Mouse (Mus musculus): ENCODE results near the gene Cish.

The Cish gene

DNA sequence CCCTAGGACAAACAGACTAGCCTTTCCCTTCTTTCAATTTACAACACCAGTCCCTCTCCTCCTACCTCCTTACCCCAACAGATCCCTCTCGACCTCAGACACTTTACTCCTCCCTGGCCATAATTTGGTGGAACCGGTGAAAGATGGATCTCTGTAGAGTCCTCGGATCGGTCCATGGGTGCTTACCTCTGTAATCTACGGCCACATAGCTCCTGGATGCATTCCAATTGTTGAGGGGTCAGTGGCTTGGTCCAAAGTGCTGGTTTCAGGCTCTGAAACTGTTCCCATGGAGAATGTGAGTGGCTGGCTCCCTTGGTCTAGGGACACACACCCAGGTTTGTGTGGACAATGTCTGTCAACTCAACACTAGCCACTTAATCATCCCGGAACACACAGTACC lies 40.6 kb downstream of the Cish start:
- H3K4me1 ChIP-seq (replicated peaks; ENCODE audit: low read depth, low read length), result peaks cover 40% of the 10 kb centered on the region
- H3K9me3 ChIP-seq (ENCODE audit: low read length), result no peaks in the 10 kb centered on the region
- H3K36me3 ChIP-seq (ENCODE audit: insufficient read depth, low read length), result peaks cover 48% of the 10 kb centered on the region
- H3K27me3 ChIP-seq (ENCODE audit: insufficient read depth, low read length), result peaks cover 5% of the 10 kb centered on the region
- TF ChIP-seq NANOG (IDR thresholded peaks at IDR 0.05; ENCODE audit: borderline replicate concordance, low read length) (no peak), POU5F1 (IDR thresholded peaks at IDR 0.05; ENCODE audit: borderline replicate concordance, low read length) (no peak), CTCF (conservative IDR thresholded peaks at IDR 0.05; ENCODE audit: low read length) (no peak)
- H3K4me3 ChIP-seq (replicated peaks; ENCODE audit: low read length), result no peak overlapping the region

DNA sequence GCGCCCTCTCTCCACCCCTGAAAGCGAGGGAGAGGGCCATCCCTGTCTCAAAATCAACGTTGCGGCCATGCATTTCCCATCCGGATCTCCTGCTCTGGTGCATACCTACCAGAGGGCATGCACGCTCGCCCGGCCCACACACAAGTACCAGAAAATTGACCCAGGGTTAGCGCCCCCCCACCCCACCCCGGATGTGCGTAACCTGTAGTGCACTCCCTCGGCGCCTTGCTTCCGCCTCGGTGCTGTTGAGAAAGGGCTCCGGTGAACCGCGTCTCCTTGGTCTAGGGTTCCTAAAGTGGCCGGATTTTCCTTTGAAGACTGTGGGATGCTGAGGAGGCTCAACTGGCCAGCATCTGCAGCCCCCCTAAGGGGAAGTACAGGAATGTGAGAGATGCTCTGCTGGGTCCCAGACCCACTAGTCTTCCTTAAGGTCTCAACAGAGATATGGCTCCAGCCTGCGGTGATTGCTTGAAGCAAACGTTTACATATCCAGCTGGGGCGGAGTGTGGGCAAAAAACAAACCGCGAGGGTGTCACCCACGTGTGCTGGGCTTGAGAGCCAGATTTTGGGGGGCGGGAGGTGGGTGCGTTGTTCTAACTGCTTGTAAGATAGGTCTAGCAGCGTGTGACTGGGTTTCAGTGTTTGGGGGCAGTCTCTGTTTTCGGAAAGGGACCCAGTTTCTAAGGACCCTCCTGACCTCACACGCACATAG lies 42.5 kb downstream of the Cish start, which contains the start of gene Hemk1:
TSS of gene Hemk1 (minus strand) at position 179 of the 712 bp plus-strand sequence.
- no peaks in the 10 kb centered on the region for H3K9me3 ChIP-seq (ENCODE audit: low read length)
- H3K4me3 ChIP-seq (replicated peaks; ENCODE audit: low read length), result peak within 1 kb of the TSS; percentile 88
- H3K27me3 ChIP-seq (ENCODE audit: insufficient read depth, low read length), result peaks cover 21% of the 10 kb centered on the region
- H3K36me3 ChIP-seq (ENCODE audit: insufficient read depth, low read length), result peaks cover 29% of the 10 kb centered on the region
- H3K4me1 ChIP-seq (replicated peaks; ENCODE audit: low read depth, low read length), result peaks cover 40% of the 10 kb centered on the region
- TF ChIP-seq CTCF (conservative IDR thresholded peaks at IDR 0.05; ENCODE audit: low read length) (no peak), NANOG (IDR thresholded peaks at IDR 0.05; ENCODE audit: borderline replicate concordance, low read length) (no peak)

GRCm38 (mm10) chr9:107340267-107340859 lies 44.5 kb downstream of the Cish start, which contains the start of gene 6430571L13Rik:
TSS of gene 6430571L13Rik (plus strand) at chr9:107340602.
- Histone ChIP-seq H3K4me3 (replicated peaks; ENCODE audit: low read length) (peak within 1 kb of the TSS; percentile 77), H3K27me3 (ENCODE audit: insufficient read depth, low read length) (peaks cover 31% of the 10 kb centered on the region), H3K4me1 (replicated peaks; ENCODE audit: low read depth, low read length) (peaks cover 40% of the 10 kb centered on the region), H3K36me3 (ENCODE audit: insufficient read depth, low read length) (peaks cover 8% of the 10 kb centered on the region), H3K9me3 (ENCODE audit: low read length) (no peaks in the 10 kb centered on the region)
- no peak for TF ChIP-seq NANOG (IDR thresholded peaks at IDR 0.05; ENCODE audit: borderline replicate concordance, low read length)
- no peak for TF ChIP-seq CTCF (conservative IDR thresholded peaks at IDR 0.05; ENCODE audit: low read length)
- TF ChIP-seq POU5F1 (IDR thresholded peaks at IDR 0.05; ENCODE audit: borderline replicate concordance, low read length), result no peak

GRCm38 (mm10) chr9:107340911-107341645 lies 45.3 kb downstream of the Cish start:
- peaks cover 3% of the 10 kb centered on the region; the same call in 1 of the 2 replicates for H3K36me3 ChIP-seq (ENCODE audit: insufficient read depth, low read length)
- peaks cover 31% of the 10 kb centered on the region for H3K27me3 ChIP-seq (ENCODE audit: insufficient read depth, low read length)
- H3K9me3 ChIP-seq (ENCODE audit: low read length), result no peaks in the 10 kb centered on the region
- H3K4me3 ChIP-seq (replicated peaks; ENCODE audit: low read length), result peak overlapping the region; percentile 77
- H3K4me1 ChIP-seq (replicated peaks; ENCODE audit: low read depth, low read length), result peaks cover 34% of the 10 kb centered on the region
- TF ChIP-seq NANOG (IDR thresholded peaks at IDR 0.05; ENCODE audit: borderline replicate concordance, low read length) (no peak), CTCF (conservative IDR thresholded peaks at IDR 0.05; ENCODE audit: low read length) (no peak), POU5F1 (IDR thresholded peaks at IDR 0.05; ENCODE audit: borderline replicate concordance, low read length) (no peak)

DNA sequence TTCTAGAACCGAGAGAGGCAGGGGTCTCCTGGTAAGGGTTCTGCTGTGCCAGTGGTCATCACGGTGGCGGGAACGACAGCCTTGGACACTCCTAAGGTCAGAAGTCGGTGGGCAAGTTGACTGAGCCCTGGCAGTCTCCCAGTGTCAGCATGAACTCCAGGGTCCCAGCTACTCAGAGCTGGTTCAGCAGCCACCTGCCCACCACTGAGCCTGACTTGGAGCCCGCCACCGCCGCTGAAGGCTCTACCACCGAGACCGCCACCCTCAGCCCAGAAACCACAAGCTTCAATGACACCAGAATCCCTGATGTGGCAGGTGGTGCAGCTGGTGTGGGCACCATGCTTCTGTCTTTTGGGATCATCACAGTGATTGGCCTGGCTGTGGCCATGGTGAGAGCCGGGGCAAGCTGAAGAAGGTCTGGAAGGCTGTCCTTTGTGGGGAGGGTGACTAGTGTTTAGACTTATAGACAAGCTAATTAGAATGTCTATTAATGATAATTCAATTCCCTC lies 46.4 kb downstream of the Cish start:
- no peaks in the 10 kb centered on the region for H3K36me3 ChIP-seq (ENCODE audit: insufficient read depth, low read length)
- TF ChIP-seq NANOG (IDR thresholded peaks at IDR 0.05; ENCODE audit: borderline replicate concordance, low read length) (no peak), CTCF (conservative IDR thresholded peaks at IDR 0.05; ENCODE audit: low read length) (no peak)
- H3K27me3 ChIP-seq (ENCODE audit: insufficient read depth, low read length), result peaks cover 34% of the 10 kb centered on the region
- no peak overlapping the region for H3K4me3 ChIP-seq (replicated peaks; ENCODE audit: low read length)
- H3K4me1 ChIP-seq (replicated peaks; ENCODE audit: low read depth, low read length), result peaks cover 26% of the 10 kb centered on the region
- no peaks in the 10 kb centered on the region for H3K9me3 ChIP-seq (ENCODE audit: low read length)

DNA sequence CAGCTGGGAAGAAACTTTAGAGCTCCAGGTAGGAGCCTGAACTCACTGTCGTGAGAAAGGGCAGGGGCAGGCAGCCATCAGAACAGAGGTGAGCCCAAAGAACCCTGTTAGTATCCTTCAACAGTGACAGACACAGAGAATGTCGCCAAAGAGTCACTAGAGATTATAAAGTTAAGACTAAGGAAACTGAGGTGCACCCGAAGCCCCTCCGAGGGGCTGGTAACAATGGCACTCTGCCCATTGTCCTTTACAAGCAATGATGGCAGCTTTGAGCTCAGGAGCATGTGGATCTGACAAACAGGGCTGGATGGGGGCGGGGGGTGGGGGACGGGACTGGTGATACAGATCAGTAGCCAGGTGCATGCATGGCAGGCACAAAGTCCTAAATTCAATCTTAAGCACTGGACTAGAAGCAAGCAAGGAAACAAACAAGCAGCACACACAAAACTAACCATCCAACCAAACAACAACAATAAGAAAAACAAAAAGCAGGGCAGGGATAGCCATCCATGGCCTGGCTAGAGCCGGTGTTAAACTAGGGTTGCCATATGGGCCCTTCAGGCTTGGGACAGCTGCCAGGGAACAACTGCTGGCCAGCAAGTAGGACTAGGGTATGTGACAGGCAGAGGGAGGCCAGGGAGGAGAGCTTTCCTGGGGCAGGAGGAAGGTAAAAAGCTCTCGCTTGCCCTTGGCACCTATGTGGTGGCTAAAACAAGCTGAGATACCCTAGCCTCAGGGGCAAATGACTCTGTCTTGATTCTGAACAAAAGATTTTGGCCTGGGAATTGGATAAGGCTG lies 47.5 kb downstream of the Cish start:
- peaks cover 34% of the 10 kb centered on the region for H3K27me3 ChIP-seq (ENCODE audit: insufficient read depth, low read length)
- H3K4me3 ChIP-seq (replicated peaks; ENCODE audit: low read length), result no peak overlapping the region
- H3K36me3 ChIP-seq (ENCODE audit: insufficient read depth, low read length), result no peaks in the 10 kb centered on the region
- H3K9me3 ChIP-seq (ENCODE audit: low read length), result no peaks in the 10 kb centered on the region
- TF ChIP-seq POU5F1 (IDR thresholded peaks at IDR 0.05; ENCODE audit: borderline replicate concordance, low read length) (no peak), CTCF (conservative IDR thresholded peaks at IDR 0.05; ENCODE audit: low read length) (no peak), NANOG (IDR thresholded peaks at IDR 0.05; ENCODE audit: borderline replicate concordance, low read length) (no peak)
- peaks cover 22% of the 10 kb centered on the region for H3K4me1 ChIP-seq (replicated peaks; ENCODE audit: low read depth, low read length)

DNA sequence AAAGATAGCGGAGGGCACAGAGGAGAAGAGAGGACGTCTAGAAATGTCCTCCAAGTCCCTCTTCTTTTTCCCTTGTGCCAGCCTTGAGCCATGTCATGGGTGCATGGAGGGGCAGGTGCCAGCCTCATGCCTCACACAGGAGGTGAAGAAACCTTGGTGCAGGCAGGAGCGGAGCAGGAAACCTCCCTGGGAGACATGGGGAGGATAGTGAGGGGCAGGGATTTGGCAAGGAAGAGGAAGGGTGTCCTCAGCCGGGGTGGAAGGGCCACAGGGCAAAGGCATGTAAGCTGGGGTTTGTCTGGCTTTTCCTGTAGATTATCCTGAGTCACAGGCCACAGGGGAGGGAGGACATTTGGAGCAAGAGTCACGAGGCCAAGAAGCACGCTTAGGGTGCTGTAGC lies 48.2 kb downstream of the Cish start:
- Histone ChIP-seq H3K4me1 (replicated peaks; ENCODE audit: low read depth, low read length) (peaks cover 19% of the 10 kb centered on the region), H3K4me3 (replicated peaks; ENCODE audit: low read length) (no peak overlapping the region), H3K9me3 (ENCODE audit: low read length) (no peaks in the 10 kb centered on the region), H3K36me3 (ENCODE audit: insufficient read depth, low read length) (no peaks in the 10 kb centered on the region), H3K27me3 (ENCODE audit: insufficient read depth, low read length) (peaks cover 38% of the 10 kb centered on the region)
- TF ChIP-seq NANOG (IDR thresholded peaks at IDR 0.05; ENCODE audit: borderline replicate concordance, low read length) (no peak), POU5F1 (IDR thresholded peaks at IDR 0.05; ENCODE audit: borderline replicate concordance, low read length) (no peak), CTCF (conservative IDR thresholded peaks at IDR 0.05; ENCODE audit: low read length) (no peak)

All from E14TG2a.4 (cell line).